Mouse (Mus musculus): ENCODE measurements around the gene C9.

DNA sequence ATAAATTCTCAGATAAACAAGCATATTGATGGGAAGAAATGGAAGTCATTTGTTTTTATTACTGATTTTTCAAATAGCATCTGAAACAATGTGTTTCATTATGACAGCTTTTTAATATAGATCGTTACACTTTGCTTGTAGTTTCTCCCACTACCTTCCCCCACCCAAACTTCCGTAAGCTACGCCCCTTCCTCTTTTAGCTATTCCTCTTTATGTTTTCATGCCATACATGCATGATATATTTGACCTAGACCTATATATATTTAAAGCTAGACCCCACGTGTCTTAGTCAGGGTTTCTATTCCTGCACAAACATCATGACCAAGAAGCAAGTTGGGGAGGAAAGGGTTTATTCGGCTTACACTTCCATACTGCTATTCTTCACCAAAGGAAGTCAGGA, 29.8 kb upstream of the C9 start:
- TF ChIP-seq POLR2A (IDR thresholded peaks at IDR 0.05; ENCODE audit: extremely low read depth, insufficient read depth, low read length), result no peak
- no peak for TF ChIP-seq CTCF (IDR thresholded peaks at IDR 0.05; ENCODE audit: low read depth, low read length)
